Mouse (Mus musculus) embryonic facial prominence, embryonic 11.5 days (tissue): Measurements from ENCODE around the gene Cdk7. TPM values are rescaled to one million over a fixed set of nuclear protein-coding genes. Genes with fewer than 3 reads are reported as not detected.
"Not testable (repeated sequence)": the region's sequence is repeated elsewhere in the genome, so short reads cannot be mapped to it uniquely, and the experiment has no call there.

ENCODE experiments used
- ATAC-seq: fragments of 200-750 bp; cut with Nextera tagmentation; replicated peaks from 2 replicates; pipeline ENCODE4 v1.8.0; 2017; ENCODE audit warnings: low read depth; ENCODE audit not compliant: insufficient number of reproducible peaks, low FRiP score, low TSS enrichment
- DNase-seq: peaks from one replicate; pipeline ENCODE4 v3.0.0-alpha.2; 2015; ENCODE audit warnings: low spot score
- H3K27ac ChIP-seq: fragments of 300-500 bp; sonication (generic); replicated peaks from 2 replicates; pipeline ENCODE4 v1.5.1; 2014; ENCODE audit warnings: mild to moderate bottlenecking, low read depth, low read length, control low read depth
- H3K27me3 ChIP-seq: fragments of 300-500 bp; sonication (generic); 2 replicates; pipeline ENCODE4 v1.6.1; 2014; ENCODE audit warnings: mild to moderate bottlenecking, low read length, moderate library complexity, mixed read lengths; ENCODE audit not compliant: control insufficient read depth, insufficient read depth
- H3K36me3 ChIP-seq: fragments of 300-500 bp; sonication (generic); replicated peaks from 2 replicates; pipeline ENCODE4 v1.6.1; 2014; ENCODE audit warnings: low read depth, mild to moderate bottlenecking, low read length, moderate library complexity, mixed read lengths; ENCODE audit not compliant: control insufficient read depth, insufficient read depth
- H3K4me1 ChIP-seq: fragments of 300-500 bp; sonication (generic); 2 replicates; pipeline ENCODE4 v1.6.1; 2014; ENCODE audit warnings: low read length, mixed read lengths; ENCODE audit not compliant: control insufficient read depth, insufficient read depth
- H3K4me2 ChIP-seq: fragments of 300-500 bp; sonication (generic); 2 replicates; pipeline ENCODE4 v1.6.1; 2014; ENCODE audit warnings: low read depth, mild to moderate bottlenecking, control low read depth, low read length, moderate library complexity
- H3K4me3 ChIP-seq: fragments of 300-500 bp; sonication (generic); 2 replicates; pipeline ENCODE4 v1.5.1; 2014; ENCODE audit warnings: low read depth, low read length, control low read depth
- H3K9ac ChIP-seq: fragments of 300-500 bp; sonication (generic); replicated peaks from 2 replicates; pipeline ENCODE4 v1.6.1; 2014; ENCODE audit warnings: mild to moderate bottlenecking, control low read depth, low read length
- H3K9me3 ChIP-seq: fragments of 300-500 bp; sonication (generic); replicated peaks from 2 replicates; pipeline ENCODE4 v1.6.1; 2016; ENCODE audit warnings: mild to moderate bottlenecking, low read length, inconsistent platforms, mixed read lengths; ENCODE audit not compliant: control insufficient read depth
- WGBS: fragments of 180-500 bp; shearing (Covaris S2); extraction: QIAGEN DNeasy Blood & Tissue Kit; methylation state at CpG from one replicate; pipeline ENCODE4 v1.1.7; 2014; 5-methylcytosine and 5-hydroxymethylcytosine counted together
- polyA plus RNA-seq: library from polyadenylated mRNA; unstranded; fragments of >200 nt; fragmentation: Nextera tagmentation; extraction: Ambion mirVana; gene quantifications from 2 replicates; pipeline ENCODE4 v1.2.1, GENCODE M21; 2014

Cdk7 gene
- polyA plus RNA-seq, 1 experiment from 2014 or later = 91.1 TPM

DNA sequence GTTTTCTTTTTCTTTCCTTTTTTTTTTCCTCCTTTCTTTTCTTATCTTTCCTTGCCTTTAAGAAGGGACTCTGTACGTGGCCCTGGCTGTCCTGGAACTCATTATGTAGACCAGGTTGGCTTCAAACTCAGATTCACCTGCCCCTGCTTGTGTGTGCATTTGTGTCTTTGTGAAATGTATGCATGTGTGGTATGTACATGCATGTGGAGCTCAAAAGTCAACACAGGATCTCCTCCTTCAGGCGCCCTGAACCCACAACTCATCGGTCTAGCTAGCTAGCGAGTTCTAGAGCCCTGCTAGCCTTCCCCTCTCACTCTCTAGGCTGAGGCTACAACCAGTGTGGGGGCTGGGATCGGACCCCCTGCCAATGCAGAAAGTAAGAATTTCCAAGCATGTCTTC lies 12.1 kb upstream of the Cdk7 start:
- H3K9ac ChIP-seq = no peak overlapping the region
- H3K9me3 ChIP-seq = no peaks in the 10 kb centered on the region
- WGBS = 92% methylated on average over 5 of the region's 5 CpGs
- no peaks in the 10 kb centered on the region for H3K27me3 ChIP-seq
- ATAC-seq (no peak), DNase-seq (no peak)
- no peak overlapping the region for H3K4me3 ChIP-seq
- H3K4me1 ChIP-seq = 0 out of 2 replicates have a peak, but pooled peaks cover 2% of the 10 kb centered on the region
- no peaks in the 10 kb centered on the region for H3K36me3 ChIP-seq
- no peak overlapping the region for H3K4me2 ChIP-seq
- no peak overlapping the region for H3K27ac ChIP-seq

DNA sequence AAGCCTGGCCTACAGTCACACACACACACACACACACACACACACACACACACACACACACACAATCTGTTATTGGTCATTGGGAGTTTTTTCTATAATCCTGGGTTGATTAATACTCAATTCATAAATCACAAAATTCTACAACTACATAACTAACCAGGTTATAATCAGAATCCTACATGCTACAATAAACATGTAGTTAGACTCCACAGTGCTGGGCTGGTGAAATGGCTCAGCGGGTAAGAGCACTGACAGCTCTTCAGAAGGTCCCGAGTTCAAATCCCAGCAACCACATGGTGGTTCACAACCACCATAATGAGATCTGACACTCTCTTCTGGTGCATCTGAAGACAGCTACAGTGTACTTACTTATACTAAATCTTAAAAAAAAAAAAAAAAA lies 2.0 kb upstream of the Cdk7 start:
- H3K4me1 ChIP-seq = no peaks in the 10 kb centered on the region
- H3K9me3 ChIP-seq = no peaks in the 10 kb centered on the region
- 94% methylated on average over 2 of the region's 2 CpGs for WGBS
- no peak overlapping the region for H3K4me3 ChIP-seq
- no peak overlapping the region for H3K4me2 ChIP-seq
- no peaks in the 10 kb centered on the region for H3K36me3 ChIP-seq
- ATAC-seq = no peak
- H3K27me3 ChIP-seq = no peaks in the 10 kb centered on the region
- no peak overlapping the region for H3K27ac ChIP-seq
- DNase-seq = no peak
- no peak overlapping the region for H3K9ac ChIP-seq

DNA sequence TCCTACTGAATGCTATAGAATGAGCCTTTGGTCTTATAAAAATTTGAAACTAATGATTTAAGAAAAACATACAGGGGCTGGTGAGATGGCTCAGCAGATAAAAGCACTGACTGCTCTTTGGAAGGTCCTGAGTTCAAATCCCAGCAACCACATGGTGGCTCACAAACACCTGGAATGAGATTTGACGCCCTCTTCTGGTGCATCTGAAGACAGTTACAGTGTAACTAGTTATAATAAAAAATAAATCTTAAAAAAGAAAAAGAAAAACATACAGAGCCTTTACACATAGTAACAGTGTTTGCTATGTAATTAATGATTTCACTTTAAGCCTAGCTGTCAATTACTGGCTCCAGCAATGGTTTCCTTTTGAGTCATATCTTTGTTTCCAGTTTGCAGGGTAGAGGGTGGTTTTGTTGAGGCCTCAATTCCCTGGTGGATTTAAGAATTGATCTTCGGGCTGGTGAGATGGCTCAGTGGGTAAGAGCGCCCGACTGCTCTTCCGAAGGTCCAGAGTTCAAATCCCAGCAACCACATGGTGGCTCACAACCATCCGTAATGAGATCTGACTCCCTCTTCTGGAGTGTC lies 815 bp upstream of the Cdk7 start:
- not testable (repeated sequence) for H3K4me3 ChIP-seq, H3K4me2 ChIP-seq, H3K27me3 ChIP-seq, H3K9me3 ChIP-seq, H3K9ac ChIP-seq, ATAC-seq, DNase-seq, H3K27ac ChIP-seq, H3K36me3 ChIP-seq, H3K4me1 ChIP-seq
- WGBS = 88% methylated on average over 5 of the region's 6 CpGs

DNA sequence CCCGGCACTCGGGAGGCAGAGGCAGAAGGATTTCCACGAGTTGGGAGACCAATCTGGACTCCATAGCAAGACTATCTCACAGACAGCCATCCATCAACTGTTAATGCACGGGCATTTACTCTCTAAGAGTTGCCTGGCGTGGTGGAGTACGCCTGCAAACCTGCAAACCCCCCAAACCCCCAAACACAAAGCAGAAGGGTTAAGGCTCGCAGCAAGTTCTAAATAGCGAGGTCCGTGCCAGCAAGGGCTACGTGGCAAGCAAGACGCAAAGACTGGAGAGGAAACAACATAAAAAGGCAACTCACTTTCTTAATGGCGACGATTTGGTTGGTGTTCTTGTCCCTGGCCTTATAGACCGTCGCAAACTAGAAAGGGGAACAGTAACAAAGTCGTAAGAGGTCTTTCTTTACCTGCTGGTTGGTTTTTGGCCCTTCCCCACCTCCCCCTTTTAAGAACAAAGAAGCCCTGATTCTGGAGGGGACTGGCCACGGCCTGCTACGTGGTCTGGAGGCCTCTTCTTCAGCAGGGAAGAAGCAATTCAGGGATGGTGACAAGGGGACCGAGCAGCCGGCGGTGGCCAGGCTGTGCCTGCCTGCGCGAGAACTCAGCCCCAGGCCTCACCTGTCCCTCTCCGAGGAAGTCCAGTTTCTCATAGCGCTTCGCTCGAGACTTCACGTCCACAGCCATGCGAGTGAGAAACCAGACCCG lies 432 bp downstream of the Cdk7 start:
- DNase-seq (peak; percentile 21), ATAC-seq (no peak)
- WGBS = 3% methylated on average over 30 of the region's 30 CpGs
- Histone ChIP-seq H3K4me2 (peak overlapping the region; percentile 66), H3K27me3 (no peaks in the 10 kb centered on the region), H3K4me3 (peak overlapping the region; percentile 93), H3K9me3 (no peaks in the 10 kb centered on the region), H3K9ac (peak overlapping the region; percentile 95), H3K4me1 (no peaks in the 10 kb centered on the region), H3K27ac (peak overlapping the region; percentile 74), H3K36me3 (no peaks in the 10 kb centered on the region)

DNA sequence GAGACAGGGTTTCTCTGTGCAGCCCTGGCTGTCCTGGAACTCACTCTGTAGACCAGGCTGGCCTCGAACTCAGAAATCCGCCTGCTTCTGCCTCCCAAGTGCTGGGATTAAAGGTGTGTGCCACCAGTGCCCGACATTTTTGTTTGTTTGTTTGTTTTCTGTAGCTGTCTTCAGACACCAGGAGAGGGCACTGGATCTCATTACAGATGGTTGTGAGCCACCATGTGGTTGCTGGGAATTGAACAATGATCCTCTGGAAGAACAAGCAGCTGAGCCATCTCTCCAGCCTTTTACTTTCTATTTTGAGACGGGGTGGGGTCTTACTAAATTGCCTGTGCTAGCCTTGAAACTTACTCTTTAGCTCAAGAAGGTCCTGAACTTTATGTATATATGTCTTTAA lies 2.2 kb downstream of the Cdk7 start:
- H3K4me3 ChIP-seq, H3K27ac ChIP-seq, DNase-seq, H3K27me3 ChIP-seq, H3K36me3 ChIP-seq, H3K9ac ChIP-seq, ATAC-seq, H3K9me3 ChIP-seq, H3K4me1 ChIP-seq, H3K4me2 ChIP-seq: not testable (repeated sequence)
- WGBS = 90% methylated on average over 4 of the region's 4 CpGs

DNA sequence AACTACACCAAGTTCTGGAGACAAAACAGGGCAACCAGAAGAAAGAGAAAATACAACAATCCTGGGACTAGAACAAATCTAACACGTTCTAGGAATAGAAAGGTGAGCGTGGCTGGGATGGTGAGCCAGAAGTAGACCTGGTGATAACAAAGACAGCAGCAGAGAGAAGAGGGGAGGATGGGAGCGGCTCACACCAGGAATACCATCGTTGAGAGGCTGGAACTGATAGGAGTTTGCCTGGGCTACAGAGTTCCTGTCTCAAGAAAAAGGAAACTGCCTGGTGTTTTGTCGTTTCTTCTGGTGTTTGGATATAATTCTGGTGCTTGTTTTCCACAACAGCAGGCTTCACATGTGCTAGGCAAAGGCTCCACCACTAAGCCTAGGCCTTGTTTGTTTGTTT lies 2.7 kb downstream of the Cdk7 start:
- WGBS = 88% methylated on average over 5 of the region's 5 CpGs
- Histone ChIP-seq H3K9me3 (no peaks in the 10 kb centered on the region), H3K9ac (no peak overlapping the region), H3K27me3 (no peaks in the 10 kb centered on the region), H3K27ac (no peak overlapping the region), H3K4me2 (no peak overlapping the region), H3K4me1 (no peaks in the 10 kb centered on the region), H3K36me3 (no peaks in the 10 kb centered on the region), H3K4me3 (no peak overlapping the region)
- ATAC-seq = no peak
- no peak for DNase-seq

DNA sequence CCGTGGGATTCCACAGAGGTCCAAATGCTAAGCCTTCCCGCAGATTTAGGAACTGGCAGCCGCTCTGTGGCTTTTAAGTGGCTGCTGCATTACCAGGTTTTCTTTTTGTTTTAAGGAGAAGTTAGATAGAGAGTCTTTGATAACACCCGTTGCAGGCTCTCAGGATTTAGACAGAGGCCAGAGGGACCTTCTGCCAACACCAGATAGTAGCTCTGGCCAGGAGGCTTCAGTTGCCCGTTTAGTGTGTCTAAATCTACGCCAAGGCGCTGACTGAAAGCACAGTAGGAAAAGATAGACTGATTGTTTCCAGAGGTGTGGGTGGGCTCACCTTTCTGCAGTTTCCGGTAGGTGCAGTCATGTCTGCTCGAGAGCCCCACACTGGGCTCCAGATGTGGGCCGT lies 5.5 kb downstream of the Cdk7 start:
- ATAC-seq = no peak
- no peak overlapping the region for H3K4me3 ChIP-seq
- H3K9me3 ChIP-seq = no peaks in the 10 kb centered on the region
- DNase-seq = no peak
- H3K4me1 ChIP-seq = no peaks in the 10 kb centered on the region
- no peak overlapping the region for H3K27ac ChIP-seq
- no peaks in the 10 kb centered on the region for H3K36me3 ChIP-seq
- no peak overlapping the region for H3K4me2 ChIP-seq
- 89% methylated on average over 10 of the region's 10 CpGs for WGBS
- H3K9ac ChIP-seq = no peak overlapping the region
- H3K27me3 ChIP-seq = no peaks in the 10 kb centered on the region

DNA sequence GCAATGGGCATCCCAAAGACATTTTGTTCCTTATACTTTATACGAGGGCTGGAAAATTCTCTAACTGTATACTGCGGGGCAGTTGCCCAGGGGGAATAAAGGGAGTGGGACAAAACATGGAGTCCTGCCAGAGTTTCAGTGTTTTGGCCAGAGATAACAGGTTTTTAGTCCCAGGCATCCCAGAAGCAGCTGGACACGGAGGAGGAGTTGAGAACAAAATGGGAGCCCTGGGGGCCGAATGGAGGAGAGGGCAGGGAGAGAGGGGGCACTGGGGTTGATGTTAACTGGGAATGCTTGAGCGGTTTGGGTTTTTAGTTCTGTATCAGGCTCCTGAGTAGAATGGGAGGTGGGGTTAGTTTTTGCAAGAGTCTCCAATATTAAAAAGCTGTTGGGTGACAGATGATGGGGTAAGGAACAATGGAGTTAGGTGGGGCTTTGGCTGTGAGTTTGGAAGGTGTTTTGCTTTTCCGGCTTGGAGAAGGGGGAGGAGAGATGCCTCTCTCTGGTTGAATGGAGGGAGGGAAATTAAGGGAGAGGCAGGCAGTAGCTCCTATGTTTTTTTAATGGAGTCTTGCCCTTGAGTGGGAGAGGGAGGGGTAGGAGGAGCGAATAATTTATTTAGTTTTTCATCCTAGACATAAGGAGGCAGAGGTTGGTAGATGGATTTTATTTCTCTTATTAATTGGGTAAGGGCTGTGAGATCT lies 6.5 kb downstream of the Cdk7 start:
- Histone ChIP-seq H3K9me3 (no peaks in the 10 kb centered on the region), H3K27ac (no peak overlapping the region), H3K9ac (no peak overlapping the region), H3K36me3 (no peaks in the 10 kb centered on the region), H3K4me3 (no peak overlapping the region), H3K4me1 (no peaks in the 10 kb centered on the region), H3K4me2 (no peak overlapping the region), H3K27me3 (no peaks in the 10 kb centered on the region)
- DNase-seq (no peak), ATAC-seq (no peak)
- 84% methylated on average over 7 of the region's 7 CpGs for WGBS
